Mouse (Mus musculus): ENCODE measurements around the gene Elof1. TPM values are rescaled to one million over a fixed set of nuclear protein-coding genes. Genes with fewer than 3 reads are reported as not detected.
"Not testable (repeated sequence)": the region's sequence is repeated elsewhere in the genome, so short reads cannot be mapped to it uniquely, and the experiment has no call there.

Elof1 gene
- polyA plus RNA-seq, 1 experiment from 2014 or later: 182 TPM

GRCm38 (mm10) chr9:22156497-22157245 is 39.7 kb upstream of the Elof1 start, which contains the start of gene Pigyl:
Gene Pigyl (plus strand): TSS chr9:22156846.
- Histone ChIP-seq H3K36me3 (ENCODE audit: control insufficient read depth, insufficient read depth, low read length) (peaks cover 11% of the 10 kb centered on the region; the same call in 1 of the 2 replicates), H3K27ac (replicated peaks; ENCODE audit: low read depth, low read length) (peak within 1 kb of the TSS; percentile 94), H3K27me3 (replicated peaks; ENCODE audit: control insufficient read depth, insufficient read depth, low read length) (no peaks in the 10 kb centered on the region), H3K4me3 (ENCODE audit: low read depth, low read length) (peak within 1 kb of the TSS; percentile 67), H3K4me1 (ENCODE audit: control insufficient read depth, insufficient read depth, low read length) (peaks cover 5% of the 10 kb centered on the region; the same call in 1 of the 2 replicates), H3K9ac (ENCODE audit: low read depth, low read length) (peak within 1 kb of the TSS; percentile 88), H3K9me3 (ENCODE audit: control insufficient read depth, low read length) (no peaks in the 10 kb centered on the region), H3K4me2 (ENCODE audit: low read depth, low read length) (peak within 1 kb of the TSS; percentile 76)
- DNase-seq (ENCODE audit: low spot score) (peak; percentile 99), ATAC-seq (ENCODE audit: low read depth) (peak; percentile 99)
- WGBS: under 1% methylated on average over 44 of the region's 65 CpGs

DNA sequence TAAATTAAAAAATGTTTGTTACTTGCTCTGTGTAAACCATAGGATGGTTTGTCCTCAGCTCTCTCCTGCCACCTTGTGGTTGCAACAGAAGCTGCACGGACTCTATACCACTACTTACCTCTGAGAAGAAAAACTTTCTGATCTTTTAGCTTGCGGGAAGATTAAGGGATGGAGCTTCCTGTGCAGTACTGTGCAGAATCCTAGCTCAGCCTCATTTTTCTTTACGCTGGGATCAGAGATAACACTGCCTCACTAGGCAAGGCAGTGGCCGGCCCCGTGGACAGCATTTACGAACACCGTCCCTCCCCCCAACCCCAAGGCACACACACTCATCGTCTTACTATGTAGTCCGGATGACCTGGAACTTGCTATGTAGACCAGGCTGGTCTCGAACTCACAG is 38.6 kb upstream of the Elof1 start:
- WGBS: 24% methylated on average over 10 of the region's 10 CpGs
- Histone ChIP-seq H3K36me3 (ENCODE audit: control insufficient read depth, insufficient read depth, low read length) (peaks cover 11% of the 10 kb centered on the region; the same call in 1 of the 2 replicates), H3K9me3 (ENCODE audit: control insufficient read depth, low read length) (no peaks in the 10 kb centered on the region), H3K27me3 (replicated peaks; ENCODE audit: control insufficient read depth, insufficient read depth, low read length) (no peaks in the 10 kb centered on the region), H3K27ac (replicated peaks; ENCODE audit: low read depth, low read length) (no peak overlapping the region), H3K4me1 (ENCODE audit: control insufficient read depth, insufficient read depth, low read length) (peaks cover 5% of the 10 kb centered on the region; the same call in 1 of the 2 replicates), H3K9ac (ENCODE audit: low read depth, low read length) (no peak overlapping the region), H3K4me2 (ENCODE audit: low read depth, low read length) (peak overlapping the region; percentile 37), H3K4me3 (ENCODE audit: low read depth, low read length) (no peak overlapping the region)
- ATAC-seq (ENCODE audit: low read depth) (0 out of 2 replicates have a peak, but pooled peaks have one; percentile 20), DNase-seq (ENCODE audit: low spot score) (peak; percentile 77)

DNA sequence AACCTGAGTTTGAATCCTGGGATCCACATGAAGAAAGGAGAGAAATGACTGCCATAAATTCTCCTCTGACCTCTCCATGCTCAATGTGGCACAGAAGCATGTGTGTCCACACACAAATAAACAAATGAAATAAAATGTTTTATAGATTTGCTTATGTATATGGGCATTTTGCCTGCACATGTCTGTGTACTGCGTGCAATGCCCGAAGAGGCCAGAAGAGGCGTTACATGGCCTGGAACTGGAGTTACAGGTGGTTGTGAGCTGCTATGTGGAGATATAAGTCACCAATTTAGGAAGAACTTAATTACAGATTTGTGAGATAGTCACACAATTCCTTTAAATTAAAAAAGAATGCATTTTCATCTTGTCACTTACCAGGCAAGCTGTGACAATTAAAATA is 36.8 kb upstream of the Elof1 start:
- Histone ChIP-seq H3K36me3 (ENCODE audit: control insufficient read depth, insufficient read depth, low read length) (peaks cover 9% of the 10 kb centered on the region; the same call in 1 of the 2 replicates), H3K4me3 (ENCODE audit: low read depth, low read length) (no peak overlapping the region), H3K27me3 (replicated peaks; ENCODE audit: control insufficient read depth, insufficient read depth, low read length) (no peaks in the 10 kb centered on the region), H3K4me2 (ENCODE audit: low read depth, low read length) (no peak overlapping the region), H3K4me1 (ENCODE audit: control insufficient read depth, insufficient read depth, low read length) (peaks cover 5% of the 10 kb centered on the region; the same call in 1 of the 2 replicates), H3K27ac (replicated peaks; ENCODE audit: low read depth, low read length) (no peak overlapping the region), H3K9ac (ENCODE audit: low read depth, low read length) (no peak overlapping the region), H3K9me3 (ENCODE audit: control insufficient read depth, low read length) (no peaks in the 10 kb centered on the region)
- DNase-seq (ENCODE audit: low spot score): no peak
- no peak for ATAC-seq (ENCODE audit: low read depth)
- WGBS: 89% methylated on average over 3 of the region's 3 CpGs

- DNase-seq (ENCODE audit: low spot score): no peak
- Histone ChIP-seq H3K36me3 (ENCODE audit: control insufficient read depth, insufficient read depth, low read length) (no peaks in the 10 kb centered on the region), H3K4me1 (ENCODE audit: control insufficient read depth, insufficient read depth, low read length) (no peaks in the 10 kb centered on the region), H3K9ac (ENCODE audit: low read depth, low read length) (no peak overlapping the region), H3K9me3 (ENCODE audit: control insufficient read depth, low read length) (peaks cover 6% of the 10 kb centered on the region; the same call in 1 of the 2 replicates), H3K27ac (replicated peaks; ENCODE audit: low read depth, low read length) (no peak overlapping the region), H3K4me2 (ENCODE audit: low read depth, low read length) (no peak overlapping the region), H3K27me3 (replicated peaks; ENCODE audit: control insufficient read depth, insufficient read depth, low read length) (no peaks in the 10 kb centered on the region), H3K4me3 (ENCODE audit: low read depth, low read length) (no peak overlapping the region)
- no peak for ATAC-seq (ENCODE audit: low read depth)
- WGBS: 78% methylated on average over 2 of the region's 2 CpGs
Observed at GRCm38 (mm10) chr9:22150946-22151345, 34.0 kb upstream of the Elof1 start.

DNA sequence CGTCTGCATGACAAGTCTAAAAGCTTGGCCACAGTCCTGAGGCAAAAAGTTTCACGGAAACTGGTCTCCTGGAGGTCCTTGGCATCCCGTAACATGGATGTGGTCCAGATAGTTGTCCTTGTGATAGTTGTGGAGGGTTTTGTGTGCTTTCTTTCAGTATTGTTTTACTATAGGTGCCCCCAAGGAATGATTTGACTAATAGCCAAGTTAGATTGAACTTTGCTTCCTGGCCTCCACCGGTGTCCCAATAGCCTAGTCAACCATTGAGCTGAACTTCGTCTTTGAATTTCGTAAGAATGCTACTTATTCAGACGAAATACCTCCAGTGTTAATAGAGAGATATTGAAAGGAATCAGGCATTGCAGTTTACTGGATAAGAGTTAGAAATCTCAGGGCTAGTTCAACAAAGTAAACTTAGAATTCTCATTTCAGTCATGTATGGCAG is 33.3 kb upstream of the Elof1 start:
- H3K9ac ChIP-seq (ENCODE audit: low read depth, low read length); H3K27me3 ChIP-seq (replicated peaks; ENCODE audit: control insufficient read depth, insufficient read depth, low read length); ATAC-seq (ENCODE audit: low read depth): not testable (repeated sequence)

GRCm38 (mm10) chr9:22149426-22150248 is 32.7 kb upstream of the Elof1 start:
- Histone ChIP-seq H3K9me3 (ENCODE audit: control insufficient read depth, low read length) (peaks cover 6% of the 10 kb centered on the region; the same call in 1 of the 2 replicates), H3K9ac (ENCODE audit: low read depth, low read length) (no peak overlapping the region), H3K4me2 (ENCODE audit: low read depth, low read length) (no peak overlapping the region), H3K36me3 (ENCODE audit: control insufficient read depth, insufficient read depth, low read length) (no peaks in the 10 kb centered on the region), H3K4me3 (ENCODE audit: low read depth, low read length) (no peak overlapping the region), H3K4me1 (ENCODE audit: control insufficient read depth, insufficient read depth, low read length) (no peaks in the 10 kb centered on the region), H3K27ac (replicated peaks; ENCODE audit: low read depth, low read length) (no peak overlapping the region), H3K27me3 (replicated peaks; ENCODE audit: control insufficient read depth, insufficient read depth, low read length) (no peaks in the 10 kb centered on the region)
- ATAC-seq (ENCODE audit: low read depth): peak; percentile 60; the same call in 1 of the 2 replicates
- WGBS: 77% methylated on average over 20 of the region's 20 CpGs
- DNase-seq (ENCODE audit: low spot score): no peak

More for the DNA sequence above, 33.3 kb upstream of the Elof1 start:
- not testable (repeated sequence) for H3K36me3 ChIP-seq (ENCODE audit: control insufficient read depth, insufficient read depth, low read length); H3K4me2 ChIP-seq (ENCODE audit: low read depth, low read length); H3K4me3 ChIP-seq (ENCODE audit: low read depth, low read length); DNase-seq (ENCODE audit: low spot score); H3K4me1 ChIP-seq (ENCODE audit: control insufficient read depth, insufficient read depth, low read length); H3K9me3 ChIP-seq (ENCODE audit: control insufficient read depth, low read length); H3K27ac ChIP-seq (replicated peaks; ENCODE audit: low read depth, low read length)
- WGBS: 89% methylated on average over 7 of the region's 7 CpGs

DNA sequence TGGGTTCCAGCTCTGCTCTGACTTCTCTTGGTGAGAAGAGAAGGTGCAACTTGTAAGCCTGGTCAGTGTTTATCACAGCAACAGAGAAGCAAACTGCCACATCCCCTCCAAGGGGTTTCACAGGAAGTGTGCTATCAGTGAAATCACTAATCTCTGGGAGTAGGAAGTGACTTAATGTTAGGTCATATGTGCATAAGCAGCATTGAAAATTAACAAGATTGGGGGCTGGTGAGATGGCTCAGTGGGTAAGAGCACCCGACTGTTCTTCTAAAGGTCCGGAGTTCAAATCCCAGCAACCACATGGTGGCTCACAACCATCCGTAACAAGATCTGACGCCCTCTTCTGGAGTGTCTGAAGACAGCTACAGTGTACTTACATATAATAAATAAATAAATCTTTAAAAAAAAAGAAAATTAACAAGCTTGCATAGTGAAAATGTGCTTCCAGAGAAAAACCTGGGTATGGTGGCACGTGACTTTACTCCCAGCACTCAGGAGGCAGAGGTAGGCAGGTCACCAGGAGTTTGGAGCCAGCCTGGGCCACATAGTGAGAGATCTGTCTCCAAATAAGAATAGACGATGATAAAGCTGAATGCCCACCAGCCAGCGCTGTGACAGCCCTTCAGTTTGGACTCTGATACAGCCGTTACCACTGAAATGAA is 27.5 kb upstream of the Elof1 start:
- Histone ChIP-seq H3K4me2 (ENCODE audit: low read depth, low read length) (no peak overlapping the region), H3K9ac (ENCODE audit: low read depth, low read length) (no peak overlapping the region), H3K27me3 (replicated peaks; ENCODE audit: control insufficient read depth, insufficient read depth, low read length) (no peaks in the 10 kb centered on the region), H3K27ac (replicated peaks; ENCODE audit: low read depth, low read length) (no peak overlapping the region), H3K4me3 (ENCODE audit: low read depth, low read length) (no peak overlapping the region), H3K4me1 (ENCODE audit: control insufficient read depth, insufficient read depth, low read length) (no peaks in the 10 kb centered on the region), H3K9me3 (ENCODE audit: control insufficient read depth, low read length) (peaks cover 6% of the 10 kb centered on the region; the same call in 1 of the 2 replicates), H3K36me3 (ENCODE audit: control insufficient read depth, insufficient read depth, low read length) (no peaks in the 10 kb centered on the region)
- WGBS: 86% methylated on average over 7 of the region's 8 CpGs
- no peak for ATAC-seq (ENCODE audit: low read depth)
- no peak for DNase-seq (ENCODE audit: low spot score)

Data from embryonic facial prominence, embryonic 14.5 days (tissue).